Mouse (Mus musculus): ENCODE results near the gene Socs2. TPM values are rescaled to one million over a fixed set of nuclear protein-coding genes. Genes with fewer than 3 reads are reported as not detected.
"Not testable (repeated sequence)": the region's sequence is repeated elsewhere in the genome, so short reads cannot be mapped to it uniquely, and the experiment has no call there.

Gene Socs2
- polyA plus RNA-seq, 1 experiment from 2014 or later, result 1.1 TPM

DNA sequence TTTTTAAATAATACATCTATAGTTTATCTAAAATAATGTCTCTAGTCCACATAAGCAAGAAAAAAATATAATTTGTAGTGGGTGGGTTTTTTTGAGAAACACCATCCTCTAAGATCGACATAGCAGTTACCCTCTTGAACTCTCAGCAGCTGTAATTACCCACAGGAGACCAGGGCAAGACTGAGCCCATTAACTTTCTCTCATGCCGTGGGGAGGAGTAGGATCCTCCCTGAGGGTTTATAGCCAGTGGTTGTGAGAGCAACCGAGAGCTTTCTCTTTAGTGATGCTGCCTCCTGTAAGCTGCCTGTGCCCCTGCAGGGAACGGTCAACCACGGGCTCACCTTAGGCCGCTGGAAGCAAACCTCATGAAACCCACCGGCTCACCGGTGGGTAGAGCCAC is 24.9 kb downstream of the Socs2 start:
- Histone ChIP-seq H3K27ac (no peak overlapping the region), H3K79me2 (ENCODE audit: inconsistent target) (no peaks in the 10 kb centered on the region), H3K4me3 (ENCODE audit: inconsistent target) (no peak overlapping the region), H3K36me3 (ENCODE audit: inconsistent target) (no peaks in the 10 kb centered on the region)
- 95% methylated on average over 8 of the region's 8 CpGs for WGBS (ENCODE audit: missing documents)

DNA sequence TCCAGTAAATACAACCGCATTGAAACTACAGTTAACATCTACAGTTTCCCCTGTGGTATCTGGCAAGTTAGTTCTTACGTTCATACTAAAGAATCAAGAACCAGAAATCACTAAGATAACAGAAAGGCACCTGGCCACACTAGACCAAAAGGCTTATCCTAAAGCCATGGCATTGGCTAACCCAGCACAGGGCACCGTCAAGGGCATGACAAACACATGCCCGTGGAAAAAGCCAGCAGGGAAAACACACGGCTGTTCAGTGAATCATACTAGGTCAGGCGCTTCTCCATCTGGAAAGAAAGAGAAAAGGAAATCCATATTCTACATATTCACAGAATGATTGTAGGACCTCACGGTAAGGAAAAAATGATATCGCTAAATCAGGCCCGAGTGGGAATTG is 26.1 kb downstream of the Socs2 start:
- 98% methylated on average over 9 of the region's 9 CpGs for WGBS (ENCODE audit: missing documents)
- Histone ChIP-seq H3K27ac (no peak overlapping the region), H3K4me3 (ENCODE audit: inconsistent target) (no peak overlapping the region), H3K79me2 (ENCODE audit: inconsistent target) (no peaks in the 10 kb centered on the region), H3K36me3 (ENCODE audit: inconsistent target) (no peaks in the 10 kb centered on the region)

DNA sequence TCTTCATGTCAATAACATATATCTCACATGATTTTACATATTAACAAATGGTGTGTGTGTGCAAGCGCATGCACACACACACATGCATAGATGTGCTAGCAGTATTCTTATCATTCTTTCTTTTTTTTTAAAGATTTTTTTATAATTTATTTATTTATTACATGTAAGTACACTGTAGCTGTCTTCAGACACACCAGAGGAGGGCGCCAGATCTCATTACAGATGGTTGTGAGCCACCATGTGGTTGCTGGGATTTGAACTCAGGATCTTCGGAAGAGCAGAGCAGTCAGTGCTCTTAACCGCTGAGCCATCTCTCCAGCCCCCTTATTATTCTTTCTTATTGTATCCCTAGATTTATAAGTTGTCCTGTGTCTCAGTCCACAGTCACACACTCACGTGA is 27.2 kb downstream of the Socs2 start:
- not testable (repeated sequence) for H3K4me3 ChIP-seq (ENCODE audit: inconsistent target); H3K79me2 ChIP-seq (ENCODE audit: inconsistent target); H3K27ac ChIP-seq; H3K36me3 ChIP-seq (ENCODE audit: inconsistent target)
- WGBS (ENCODE audit: missing documents), result 94% methylated on average over 5 of the region's 5 CpGs

DNA sequence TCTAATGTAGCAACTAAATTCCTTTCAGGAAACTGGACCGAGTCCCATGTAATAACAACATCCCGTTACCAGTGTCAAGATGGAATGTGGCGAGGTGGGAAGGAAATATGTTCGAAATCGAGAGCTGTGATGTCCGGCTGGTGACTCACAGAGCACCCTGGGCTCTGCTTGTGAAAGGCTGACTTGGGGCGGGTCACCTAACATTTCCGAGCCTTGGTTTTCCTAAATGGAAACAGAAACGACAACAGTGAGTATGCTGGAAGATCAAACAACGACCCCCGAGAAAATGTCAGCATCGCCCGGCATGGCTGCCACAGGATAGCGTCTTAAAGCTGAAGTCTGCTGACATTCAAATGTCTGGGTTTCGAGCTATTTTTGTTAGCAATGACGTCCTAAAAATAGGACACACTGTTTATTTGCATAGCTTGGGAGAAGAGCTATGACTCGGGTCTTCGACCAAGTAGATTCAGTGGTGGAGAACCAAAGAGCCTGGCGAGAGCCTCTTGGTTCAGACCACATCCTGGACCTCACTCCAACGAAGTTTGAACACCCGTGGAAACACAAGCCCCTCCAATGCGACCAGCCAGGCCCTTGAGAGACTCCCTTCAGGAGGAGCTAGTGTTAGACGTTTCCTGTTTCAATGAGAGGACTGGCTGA is 28.0 kb downstream of the Socs2 start:
- no peak overlapping the region for H3K4me3 ChIP-seq (ENCODE audit: inconsistent target)
- no peaks in the 10 kb centered on the region for H3K79me2 ChIP-seq (ENCODE audit: inconsistent target)
- H3K36me3 ChIP-seq (ENCODE audit: inconsistent target), result no peaks in the 10 kb centered on the region
- 72% methylated on average over 23 of the region's 23 CpGs for WGBS (ENCODE audit: missing documents)
- H3K27ac ChIP-seq, result no peak overlapping the region

DNA sequence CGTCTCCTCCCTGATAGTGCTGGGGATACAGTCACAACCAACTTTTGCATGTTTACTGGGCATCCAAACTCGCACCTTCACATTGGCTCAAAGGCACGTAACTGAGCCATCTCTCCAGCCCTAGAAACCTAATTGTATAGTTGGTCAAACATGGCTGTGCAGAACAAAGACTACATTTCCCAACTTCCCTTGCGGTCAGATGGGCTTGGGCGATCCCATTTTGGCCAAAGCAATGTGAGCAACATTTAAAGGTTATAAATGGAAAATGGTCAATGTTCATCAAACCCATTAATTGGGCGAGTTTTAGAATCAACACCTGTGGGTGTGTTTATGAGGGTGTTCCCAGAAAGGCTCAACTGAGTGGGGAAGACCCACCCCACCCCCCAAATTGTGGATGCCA is 30.5 kb downstream of the Socs2 start:
- no peaks in the 10 kb centered on the region for H3K36me3 ChIP-seq (ENCODE audit: inconsistent target)
- 96% methylated on average over 6 of the region's 6 CpGs for WGBS (ENCODE audit: missing documents)
- no peaks in the 10 kb centered on the region for H3K79me2 ChIP-seq (ENCODE audit: inconsistent target)
- H3K4me3 ChIP-seq (ENCODE audit: inconsistent target), result no peak overlapping the region
- H3K27ac ChIP-seq, result no peak overlapping the region

DNA sequence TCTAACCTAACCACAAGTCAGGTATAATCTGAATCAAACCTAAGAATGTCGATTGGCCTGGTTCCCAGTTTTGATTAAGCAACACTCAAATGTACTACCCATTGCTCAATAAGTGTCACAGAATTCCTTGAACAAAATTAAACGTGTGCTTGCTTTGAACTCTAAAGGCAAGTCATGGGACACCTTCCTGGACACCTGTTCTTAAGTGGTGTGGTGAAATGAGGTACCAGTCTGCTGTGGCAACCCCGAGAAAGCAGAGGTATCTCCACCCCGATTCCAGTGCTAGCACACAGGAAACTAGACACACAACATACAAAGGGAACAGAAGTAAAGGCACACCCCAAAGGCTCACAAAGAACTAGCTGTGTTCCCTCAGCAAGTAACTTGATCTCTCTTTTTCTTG is 31.2 kb downstream of the Socs2 start:
- no peak overlapping the region for H3K4me3 ChIP-seq (ENCODE audit: inconsistent target)

DNA sequence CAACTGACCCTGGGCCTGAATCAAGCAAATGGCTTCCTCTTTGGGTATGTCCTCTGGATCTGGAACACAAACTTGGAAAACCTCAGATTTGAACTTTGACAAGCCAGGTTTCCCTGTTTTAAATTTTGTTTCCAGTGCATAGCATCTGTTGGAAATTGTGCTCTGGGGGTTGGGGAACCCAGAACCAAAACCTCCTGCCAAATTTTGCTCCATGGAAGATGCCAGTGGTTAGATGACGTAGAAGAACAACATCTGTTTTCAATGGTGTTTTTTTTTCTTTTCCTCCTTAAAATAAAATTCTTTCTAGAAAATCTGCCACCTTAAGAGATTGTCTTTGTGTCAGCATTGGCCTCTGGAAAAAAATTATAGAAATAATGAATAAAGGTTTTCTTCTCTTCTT is 31.9 kb downstream of the Socs2 start:
- Histone ChIP-seq H3K4me3 (ENCODE audit: inconsistent target) (no peak overlapping the region), H3K36me3 (ENCODE audit: inconsistent target) (no peaks in the 10 kb centered on the region), H3K27ac (no peak overlapping the region), H3K79me2 (ENCODE audit: inconsistent target) (no peaks in the 10 kb centered on the region)
- 94% methylated on average over 1 of the region's 1 CpGs for WGBS (ENCODE audit: missing documents)

More for the DNA sequence above, 31.2 kb downstream of the Socs2 start:
- Histone ChIP-seq H3K27ac (no peak overlapping the region), H3K79me2 (ENCODE audit: inconsistent target) (no peaks in the 10 kb centered on the region), H3K36me3 (ENCODE audit: inconsistent target) (no peaks in the 10 kb centered on the region)
- WGBS (ENCODE audit: missing documents), result 21% methylated on average over 4 of the region's 4 CpGs

DNA sequence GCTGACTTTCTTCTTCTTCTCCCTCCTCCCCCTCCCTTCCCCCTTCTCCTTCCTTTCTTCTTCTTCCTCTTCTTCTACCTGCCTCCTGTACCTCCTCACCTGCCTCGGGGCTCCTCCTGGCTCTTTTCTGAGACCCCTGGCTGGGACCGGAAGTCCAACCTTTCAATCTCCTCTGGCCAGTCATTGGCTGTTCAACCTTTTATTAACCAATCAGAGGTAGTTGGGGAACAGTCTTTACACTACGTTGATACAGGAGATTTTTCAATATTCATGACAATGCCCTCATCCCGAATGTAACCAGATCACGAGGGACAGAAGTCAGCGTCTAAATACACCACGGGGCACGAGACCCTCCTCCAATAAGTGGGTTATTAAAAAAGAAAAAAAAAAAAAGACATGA is 32.5 kb downstream of the Socs2 start:
- no peak overlapping the region for H3K4me3 ChIP-seq (ENCODE audit: inconsistent target)
- 91% methylated on average over 8 of the region's 8 CpGs for WGBS (ENCODE audit: missing documents)
- no peaks in the 10 kb centered on the region for H3K79me2 ChIP-seq (ENCODE audit: inconsistent target)
- H3K27ac ChIP-seq, result no peak overlapping the region
- no peaks in the 10 kb centered on the region for H3K36me3 ChIP-seq (ENCODE audit: inconsistent target)

DNA sequence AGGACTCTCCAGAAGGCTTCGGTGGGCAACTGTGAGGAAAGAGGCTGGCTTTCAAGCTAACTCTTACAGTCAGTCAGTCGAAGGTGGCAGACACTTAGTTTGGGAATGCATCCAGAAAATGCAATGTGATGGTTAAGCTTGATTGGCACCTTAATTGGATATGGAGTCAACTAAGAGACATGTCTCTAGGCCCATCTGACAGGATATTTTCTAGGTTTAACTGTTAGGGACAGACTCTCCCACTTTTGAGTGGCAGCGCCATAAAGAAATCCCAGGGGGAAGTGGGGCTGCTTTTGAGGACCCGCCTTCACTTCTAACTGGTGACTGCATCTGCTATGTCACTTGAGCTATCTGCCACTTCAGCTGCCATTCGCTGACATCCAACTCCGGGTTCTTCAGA is 43.6 kb downstream of the Socs2 start:
- 93% methylated on average over 6 of the region's 6 CpGs for WGBS (ENCODE audit: missing documents)
- H3K79me2 ChIP-seq (ENCODE audit: inconsistent target), result no peaks in the 10 kb centered on the region
- H3K4me3 ChIP-seq (ENCODE audit: inconsistent target), result no peak overlapping the region
- no peaks in the 10 kb centered on the region for H3K36me3 ChIP-seq (ENCODE audit: inconsistent target)
- H3K27ac ChIP-seq, result no peak overlapping the region

DNA sequence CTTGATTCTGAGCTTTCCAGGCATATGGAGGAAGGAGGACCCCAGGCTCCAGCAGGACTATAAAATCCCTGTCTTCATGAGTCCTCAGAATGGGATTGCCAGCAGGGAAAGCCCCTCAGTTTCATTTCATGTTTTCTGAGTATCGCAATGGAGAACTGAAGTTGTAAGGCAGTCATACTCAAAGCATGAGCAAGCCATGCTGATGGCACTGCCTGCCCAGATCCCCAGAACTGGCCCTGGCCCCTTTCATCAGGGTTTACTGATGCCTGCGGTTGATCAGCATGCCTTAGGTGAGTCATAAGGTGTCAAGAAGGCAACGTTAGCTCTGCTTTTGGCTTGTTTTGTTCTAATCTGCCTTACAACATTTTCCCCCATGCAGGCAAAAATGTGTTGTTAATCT is 45.0 kb downstream of the Socs2 start:
- Histone ChIP-seq H3K27ac (no peak overlapping the region), H3K79me2 (ENCODE audit: inconsistent target) (no peaks in the 10 kb centered on the region), H3K36me3 (ENCODE audit: inconsistent target) (no peaks in the 10 kb centered on the region), H3K4me3 (ENCODE audit: inconsistent target) (no peak overlapping the region)
- WGBS (ENCODE audit: missing documents), result 26% methylated on average over 3 of the region's 3 CpGs

DNA sequence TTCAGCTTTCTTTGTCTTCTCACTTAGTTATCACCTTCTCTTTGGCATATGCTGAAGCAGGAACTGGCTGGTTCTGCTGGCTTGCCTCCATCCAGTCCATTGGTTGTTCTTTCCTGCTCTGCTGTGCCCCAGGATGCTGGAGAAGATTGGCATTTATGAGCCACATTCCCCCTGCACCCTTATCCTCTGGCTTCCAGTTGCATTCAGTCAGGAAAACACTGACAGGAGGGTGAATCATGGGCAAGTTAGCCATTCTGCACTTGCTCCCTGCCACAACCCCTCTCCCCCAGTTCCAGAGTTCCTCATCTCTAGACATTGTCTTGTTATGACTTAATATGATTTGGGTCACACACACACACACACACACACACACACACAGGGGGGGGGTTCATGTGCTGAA is 47.8 kb downstream of the Socs2 start:
- Histone ChIP-seq H3K79me2 (ENCODE audit: inconsistent target) (no peaks in the 10 kb centered on the region), H3K27ac (no peak overlapping the region), H3K4me3 (ENCODE audit: inconsistent target) (no peak overlapping the region), H3K36me3 (ENCODE audit: inconsistent target) (no peaks in the 10 kb centered on the region)

DNA sequence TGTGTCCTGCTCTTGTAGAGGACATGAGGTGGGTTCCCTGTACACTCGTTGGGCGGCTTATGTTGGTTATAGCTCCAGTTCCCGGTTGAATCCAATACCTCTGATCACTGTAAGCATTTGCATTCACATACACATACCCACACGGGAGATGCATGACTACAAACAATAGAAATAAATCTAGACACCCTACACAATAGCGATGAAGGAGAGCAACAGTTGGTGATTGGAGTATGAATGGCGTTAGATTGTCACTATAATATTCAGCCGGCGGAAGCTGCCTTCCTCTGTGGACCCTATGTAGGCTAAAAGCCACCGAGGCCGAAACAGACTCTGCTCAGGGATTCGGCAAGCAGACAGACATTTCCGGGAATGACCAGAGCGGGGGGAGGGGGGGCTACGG is 48.8 kb downstream of the Socs2 start:
- H3K4me3 ChIP-seq (ENCODE audit: inconsistent target), result no peak overlapping the region
- H3K36me3 ChIP-seq (ENCODE audit: inconsistent target), result no peaks in the 10 kb centered on the region
- H3K79me2 ChIP-seq (ENCODE audit: inconsistent target), result no peaks in the 10 kb centered on the region
- 85% methylated on average over 12 of the region's 14 CpGs for WGBS (ENCODE audit: missing documents)
- no peak overlapping the region for H3K27ac ChIP-seq

DNA sequence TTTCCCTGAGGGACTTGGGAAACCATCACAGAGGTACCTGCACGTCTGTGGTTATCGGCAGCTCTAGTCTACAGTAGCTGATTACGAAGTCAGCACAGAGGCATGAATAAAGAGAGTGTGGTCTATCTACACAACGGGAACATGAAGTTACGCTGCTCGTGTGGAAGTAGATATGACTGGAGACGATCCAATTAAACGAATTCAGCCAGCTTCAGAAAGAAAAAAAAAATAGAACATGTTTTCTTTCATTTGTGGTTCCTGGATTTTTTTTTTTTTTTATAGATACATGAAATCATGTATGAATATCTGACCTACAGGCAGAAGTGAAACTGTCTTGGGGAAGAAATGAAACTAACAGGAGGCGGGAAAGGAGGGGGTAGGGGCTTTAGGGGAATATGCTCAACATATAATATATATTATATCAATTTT is 49.3 kb downstream of the Socs2 start:
- Histone ChIP-seq H3K27ac (no peak overlapping the region), H3K4me3 (ENCODE audit: inconsistent target) (no peak overlapping the region)
- 15% methylated on average over 9 of the region's 9 CpGs for WGBS (ENCODE audit: missing documents)

DNA sequence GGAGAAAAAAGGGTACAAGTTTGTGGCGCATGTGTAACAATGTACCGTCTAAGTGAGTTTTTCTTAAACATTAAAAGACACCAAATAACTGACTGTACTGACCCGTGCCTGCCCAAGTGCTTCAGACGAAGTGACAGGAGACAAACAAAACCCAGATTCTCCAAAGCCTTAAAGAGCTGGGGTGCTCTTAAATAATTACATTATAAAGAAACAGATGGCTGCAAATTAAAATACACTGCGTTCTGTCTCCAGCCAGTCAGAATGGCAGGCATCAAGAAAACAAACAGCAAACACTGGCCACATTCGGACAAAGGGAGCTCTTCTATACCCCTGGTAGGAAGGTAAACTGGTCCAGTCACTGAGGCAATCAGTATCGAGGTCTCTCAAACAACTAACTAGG is 49.7 kb downstream of the Socs2 start:
- H3K27ac ChIP-seq, result no peak overlapping the region
- H3K36me3 ChIP-seq (ENCODE audit: inconsistent target), result no peaks in the 10 kb centered on the region
- no peaks in the 10 kb centered on the region for H3K79me2 ChIP-seq (ENCODE audit: inconsistent target)
- 87% methylated on average over 7 of the region's 7 CpGs for WGBS (ENCODE audit: missing documents)
- no peak overlapping the region for H3K4me3 ChIP-seq (ENCODE audit: inconsistent target)

More for the DNA sequence above, 49.3 kb downstream of the Socs2 start:
- H3K79me2 ChIP-seq (ENCODE audit: inconsistent target), result no peaks in the 10 kb centered on the region
- no peaks in the 10 kb centered on the region for H3K36me3 ChIP-seq (ENCODE audit: inconsistent target)

DNA sequence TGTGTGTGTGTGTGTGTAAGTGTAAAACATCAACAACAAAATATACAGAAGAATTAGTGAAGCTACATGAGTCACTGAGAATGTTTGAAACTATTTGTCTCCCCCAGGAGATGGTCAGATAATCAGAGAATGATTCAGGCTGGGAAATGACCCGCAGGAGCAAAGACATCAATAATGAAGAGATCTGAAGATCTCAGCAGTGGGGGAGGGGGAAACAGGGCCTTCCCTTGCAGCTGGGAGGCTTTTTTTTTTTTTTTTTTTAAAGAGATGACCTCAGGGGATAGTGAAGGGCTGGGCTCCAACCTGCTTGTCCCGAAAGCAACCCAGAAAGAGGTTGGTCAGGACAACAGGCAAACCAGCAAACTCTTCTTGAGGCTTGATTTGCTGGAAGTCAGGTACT is 54.7 kb downstream of the Socs2 start:
- WGBS (ENCODE audit: missing documents), result 93% methylated on average over 2 of the region's 2 CpGs

DNA sequence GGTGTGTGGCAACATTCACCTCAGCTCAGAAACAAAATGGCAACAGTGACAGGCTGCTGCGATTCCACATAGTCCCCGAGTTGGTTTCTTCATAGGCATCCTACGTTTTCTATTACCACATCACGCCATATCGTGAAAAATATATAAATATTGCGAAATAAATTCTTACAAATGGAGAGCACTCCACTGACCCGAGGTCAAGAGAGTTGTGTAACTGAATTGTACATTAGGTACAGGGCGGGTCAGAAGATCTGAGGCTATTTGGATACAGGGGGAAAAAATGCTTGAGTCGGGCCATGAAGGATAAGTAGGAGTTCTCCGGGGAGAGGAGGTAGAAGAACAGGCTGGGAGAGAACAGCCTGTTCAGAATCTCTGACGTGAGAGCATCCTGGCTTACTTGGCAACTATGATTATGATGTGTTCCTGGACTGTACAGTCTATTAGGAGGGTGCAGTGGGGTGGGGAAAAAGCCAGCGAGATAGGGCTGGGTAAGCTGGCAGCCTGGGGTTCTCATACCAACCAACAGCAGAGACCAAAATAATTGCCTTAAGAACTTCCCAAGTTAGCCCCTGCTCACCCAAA is 55.6 kb downstream of the Socs2 start:
- Histone ChIP-seq H3K79me2 (ENCODE audit: inconsistent target) (no peaks in the 10 kb centered on the region), H3K4me3 (ENCODE audit: inconsistent target) (no peak overlapping the region), H3K36me3 (ENCODE audit: inconsistent target) (no peaks in the 10 kb centered on the region), H3K27ac (no peak overlapping the region)
- WGBS (ENCODE audit: missing documents), result 56% methylated on average over 12 of the region's 12 CpGs

More for the DNA sequence above, 54.7 kb downstream of the Socs2 start:
- Histone ChIP-seq H3K36me3 (ENCODE audit: inconsistent target) (no peaks in the 10 kb centered on the region), H3K27ac (no peak overlapping the region), H3K4me3 (ENCODE audit: inconsistent target) (no peak overlapping the region), H3K79me2 (ENCODE audit: inconsistent target) (no peaks in the 10 kb centered on the region)

Data from macrophage (primary cell).